Mouse (Mus musculus): ENCODE data around the gene Hvcn1.
"Not testable (repeated sequence)": the region's sequence is repeated elsewhere in the genome, so short reads cannot be mapped to it uniquely, and the experiment has no call there.

Gene Hvcn1

DNA sequence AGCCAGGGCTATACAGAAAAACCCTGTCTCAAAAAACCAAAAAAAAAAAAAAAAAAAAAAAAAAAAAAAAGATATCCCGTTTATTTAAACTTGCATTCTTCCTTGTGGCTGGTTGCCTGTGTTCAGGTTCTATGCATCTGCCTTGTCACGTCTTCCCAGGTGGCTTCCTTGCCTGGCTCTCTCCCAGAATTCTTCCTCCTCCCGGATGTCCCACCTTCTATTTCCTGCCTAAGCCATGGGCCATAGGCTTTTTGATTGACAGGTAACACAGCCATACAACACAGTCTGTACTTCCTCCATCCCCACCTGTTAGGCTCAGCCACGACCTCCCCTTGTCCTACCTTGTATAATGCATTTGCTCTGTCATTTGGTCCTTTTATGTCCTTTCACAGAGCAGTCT lies at the start of gene Hvcn1:
TSS of gene Hvcn1 (plus strand) at position 330 of the 400 bp plus-strand sequence.
- DNase-seq (ENCODE audit: low spot score in 2 of 2) = no peak

DNA sequence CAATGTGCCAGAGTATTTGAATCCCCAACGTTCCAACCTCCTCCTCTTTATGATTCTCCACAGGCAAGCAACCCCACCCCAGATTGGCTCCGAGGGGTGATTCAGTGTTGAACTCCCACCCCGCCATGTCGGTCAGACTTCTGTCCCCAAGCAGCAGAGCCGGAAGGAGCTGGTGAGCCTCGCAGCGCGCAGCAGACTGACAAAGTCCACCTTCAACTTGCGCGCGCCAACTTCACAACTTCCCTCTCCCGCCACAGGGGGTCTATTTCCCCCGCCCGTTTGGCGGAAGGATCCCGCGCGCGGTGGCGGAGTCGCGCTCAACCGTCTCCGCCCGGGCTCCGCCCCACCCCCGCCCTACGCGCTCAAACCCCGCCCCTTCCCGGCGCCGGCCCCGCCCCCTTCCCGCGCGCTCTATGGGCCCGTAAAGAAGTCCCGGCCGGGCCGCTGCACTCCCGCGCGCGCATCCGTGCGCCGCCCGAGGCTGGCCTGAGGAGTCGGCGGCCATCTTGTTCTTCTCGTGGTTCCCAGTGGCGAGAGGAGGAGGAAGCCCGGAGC lies 48.7 kb upstream of the Hvcn1 start, which contains the start of gene Ppp1cc:
TSS of gene Ppp1cc (plus strand) at position 452 of the 555 bp plus-strand sequence.
- DNase-seq (ENCODE audit: low spot score in 2 of 2) = peak; percentile 93 to 99

DNA sequence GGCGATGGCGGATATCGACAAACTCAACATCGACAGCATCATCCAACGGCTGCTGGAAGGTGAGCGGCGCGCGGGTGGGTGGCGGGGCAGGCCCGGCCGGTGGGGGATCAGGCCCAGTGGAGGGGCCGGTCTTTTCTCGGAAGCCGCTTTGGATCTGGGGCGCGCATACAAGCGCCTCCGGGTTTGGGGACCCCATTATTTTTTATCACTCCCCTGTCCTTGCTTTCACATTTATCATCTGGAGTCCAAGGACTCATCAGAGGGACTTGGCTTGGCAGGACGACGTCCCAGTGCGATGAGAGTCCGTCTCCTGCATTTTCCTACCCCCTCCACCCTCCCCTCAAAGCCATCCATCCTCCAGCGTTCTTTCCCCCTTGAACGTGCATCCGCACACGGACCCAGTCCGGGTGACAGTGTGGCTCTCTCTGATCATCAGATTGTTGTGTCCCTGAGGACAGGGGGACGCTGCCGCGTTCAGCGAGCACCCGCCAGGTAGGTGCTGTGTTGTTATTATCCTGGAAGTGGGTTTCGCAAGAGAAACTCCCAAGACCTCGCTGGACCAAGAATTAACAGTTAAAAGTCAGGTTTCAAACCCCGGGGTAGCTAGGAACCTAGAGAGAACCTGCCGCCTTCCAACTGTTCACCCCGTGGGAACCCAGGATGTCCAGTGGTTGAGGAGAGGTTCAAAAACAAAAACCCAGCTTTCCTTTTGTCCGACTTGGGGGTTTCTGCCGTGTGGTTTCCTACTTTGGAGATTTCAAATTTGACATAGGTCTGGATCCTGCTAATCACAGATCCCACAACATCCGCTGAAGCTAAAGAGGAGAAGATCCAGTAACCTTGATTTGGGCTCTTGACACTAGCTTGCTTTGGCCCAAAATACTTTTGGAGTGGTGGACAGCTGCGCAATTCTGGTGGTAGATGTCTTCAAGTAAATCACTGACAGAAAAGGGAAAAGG lies 47.8 kb upstream of the Hvcn1 start:
- DNase-seq (ENCODE audit: low spot score in 2 of 2) = peak; percentile 29 to 76

GRCm38 (mm10) chr5:122163194-122163593 lies 43.4 kb upstream of the Hvcn1 start:
- DNase-seq (ENCODE audit: low spot score in 2 of 2) = no peak

GRCm38 (mm10) chr5:122164011-122164410 lies 42.6 kb upstream of the Hvcn1 start:
- no peak for DNase-seq (ENCODE audit: low spot score in 2 of 2)

DNA sequence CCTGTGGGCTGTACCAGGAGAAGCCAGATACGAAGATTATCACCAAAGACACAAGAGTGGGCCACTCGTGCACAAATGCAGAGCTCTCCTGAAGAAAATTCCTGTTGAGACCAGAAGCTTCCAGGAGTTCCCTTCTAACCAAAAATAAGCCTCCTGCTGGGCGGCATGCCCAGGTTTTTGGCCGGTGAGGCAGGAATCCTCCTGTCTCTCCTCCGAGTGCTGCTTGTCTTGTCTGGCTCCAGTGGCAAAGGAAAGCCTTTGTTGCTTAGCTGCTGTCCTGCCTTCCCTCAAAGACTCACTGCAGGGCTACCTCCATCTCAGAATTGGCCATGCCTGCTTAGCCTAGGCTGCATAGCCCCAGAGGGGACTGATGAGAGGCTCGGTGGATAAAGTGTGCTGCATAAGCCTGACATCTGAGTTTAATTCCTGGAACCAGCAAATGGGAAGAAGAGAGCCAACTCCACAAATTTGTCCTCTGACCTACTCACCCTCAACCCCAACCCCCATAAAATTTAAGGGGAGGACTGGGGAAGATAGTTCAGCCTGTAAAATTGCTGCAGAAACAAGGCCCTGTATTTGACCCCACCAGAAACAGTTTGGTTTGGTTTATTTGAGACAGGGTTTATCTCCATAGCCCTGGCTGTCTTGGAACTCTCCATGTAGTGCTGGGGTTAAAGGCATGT lies 41.2 kb upstream of the Hvcn1 start:
- DNase-seq (ENCODE audit: low spot score in 2 of 2) = no peak

- no peak for DNase-seq (ENCODE audit: low spot score in 2 of 2)
Observed at GRCm38 (mm10) chr5:122166636-122167161, 39.9 kb upstream of the Hvcn1 start.

DNA sequence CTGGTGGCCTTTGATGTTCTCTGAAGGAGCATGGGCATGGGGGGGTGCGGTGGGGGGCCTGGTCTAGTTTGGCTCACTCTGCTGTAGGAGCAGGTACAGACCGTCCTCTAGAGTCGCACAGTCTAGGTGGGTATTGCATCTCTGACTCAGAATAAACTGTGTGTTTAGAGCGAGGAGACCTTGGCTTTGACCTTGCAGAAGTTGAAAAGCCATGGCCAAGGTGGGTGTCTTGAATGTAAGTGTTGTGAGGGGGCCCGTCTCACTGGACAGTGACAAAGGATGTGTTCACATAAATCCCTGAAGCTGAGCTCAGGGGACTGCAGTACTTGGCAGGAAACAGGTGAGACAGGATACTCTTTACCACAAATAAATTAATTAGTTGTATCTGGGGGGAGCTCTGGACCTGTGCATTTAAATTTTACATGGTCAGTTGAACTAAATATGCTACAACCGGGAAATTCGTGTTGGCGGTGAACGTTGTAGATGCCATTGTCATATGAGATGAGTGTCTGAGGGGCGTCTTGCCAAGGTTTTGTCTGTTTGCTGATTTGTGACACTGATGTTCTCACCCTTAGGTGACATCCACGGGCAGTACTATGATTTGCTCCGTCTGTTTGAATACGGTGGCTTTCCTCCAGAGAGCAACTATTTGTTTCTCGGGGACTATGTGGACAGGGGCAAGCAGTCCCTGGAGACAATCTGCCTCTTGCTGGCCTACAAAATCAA lies 38.1 kb upstream of the Hvcn1 start:
- DNase-seq (ENCODE audit: low spot score in 2 of 2) = no peak

DNA sequence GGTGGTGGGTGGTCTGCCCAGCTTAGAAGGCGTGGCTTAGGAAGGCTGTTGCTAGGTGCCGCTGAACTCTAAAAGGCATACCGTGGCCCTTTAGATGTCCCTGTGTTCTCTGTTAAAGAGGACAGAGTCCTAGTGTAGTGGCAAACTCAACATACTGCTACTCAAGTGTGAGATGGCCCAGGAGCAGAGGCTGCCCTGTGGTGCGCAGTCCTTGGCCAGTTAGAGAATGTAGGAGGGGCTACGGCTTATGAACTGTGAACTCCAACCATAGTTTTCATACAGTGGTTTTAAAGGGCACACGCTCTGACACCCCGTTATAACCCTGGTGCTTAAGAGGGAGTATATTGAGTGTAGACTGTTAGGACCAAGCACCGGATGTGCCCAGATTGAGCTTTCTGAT lies 35.5 kb upstream of the Hvcn1 start:
- DNase-seq (ENCODE audit: low spot score in 2 of 2) = no peak

DNA sequence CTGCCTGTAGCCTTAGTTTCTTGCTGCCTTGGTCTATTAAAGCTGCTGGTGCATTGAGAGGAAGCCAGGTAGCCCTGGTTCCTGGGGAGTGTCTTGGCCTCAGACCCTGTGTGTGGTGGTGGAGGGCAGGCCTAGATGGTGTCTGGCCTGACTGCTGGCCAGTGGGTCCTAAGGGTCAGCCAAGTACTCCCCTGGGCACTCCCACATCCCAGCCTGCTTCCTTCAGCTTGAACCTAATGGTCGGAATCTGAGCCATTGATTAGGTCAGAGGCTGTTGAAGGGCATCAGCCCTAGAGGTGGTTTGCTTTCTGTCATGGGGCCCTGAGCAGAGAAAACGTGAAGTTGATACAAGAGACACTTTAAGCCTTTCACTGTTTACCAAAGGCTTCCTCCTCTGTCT lies 31.2 kb upstream of the Hvcn1 start:
- no peak for DNase-seq (ENCODE audit: low spot score in 2 of 2)

GRCm38 (mm10) chr5:122175961-122176360 lies 30.6 kb upstream of the Hvcn1 start:
- no peak for DNase-seq (ENCODE audit: low spot score in 2 of 2)

DNA sequence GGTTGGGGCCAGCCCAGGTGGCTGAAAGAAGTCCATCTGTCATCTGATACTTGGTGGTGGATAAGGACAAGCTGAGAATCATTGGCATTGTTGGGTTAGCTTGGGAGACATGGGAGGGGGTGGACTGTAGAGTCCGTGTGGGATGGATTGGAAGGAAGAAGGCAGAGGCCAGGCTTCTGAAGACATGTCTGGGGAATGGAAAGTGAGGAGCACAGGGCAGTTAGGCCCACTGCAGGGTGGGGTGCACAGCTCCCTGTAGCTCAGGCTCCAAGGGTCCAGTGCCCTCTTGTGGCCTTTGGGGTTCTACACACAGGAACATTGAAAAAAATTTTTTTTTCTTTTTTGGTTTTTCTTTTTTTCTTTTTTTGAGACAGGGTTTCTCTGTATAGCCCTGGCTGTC lies 30.2 kb upstream of the Hvcn1 start:
- DNase-seq (ENCODE audit: low spot score in 2 of 2) = peak; percentile 59 to 78

- no peak for DNase-seq (ENCODE audit: low spot score in 2 of 2)
Observed at GRCm38 (mm10) chr5:122179665-122180064, 26.9 kb upstream of the Hvcn1 start.

DNA sequence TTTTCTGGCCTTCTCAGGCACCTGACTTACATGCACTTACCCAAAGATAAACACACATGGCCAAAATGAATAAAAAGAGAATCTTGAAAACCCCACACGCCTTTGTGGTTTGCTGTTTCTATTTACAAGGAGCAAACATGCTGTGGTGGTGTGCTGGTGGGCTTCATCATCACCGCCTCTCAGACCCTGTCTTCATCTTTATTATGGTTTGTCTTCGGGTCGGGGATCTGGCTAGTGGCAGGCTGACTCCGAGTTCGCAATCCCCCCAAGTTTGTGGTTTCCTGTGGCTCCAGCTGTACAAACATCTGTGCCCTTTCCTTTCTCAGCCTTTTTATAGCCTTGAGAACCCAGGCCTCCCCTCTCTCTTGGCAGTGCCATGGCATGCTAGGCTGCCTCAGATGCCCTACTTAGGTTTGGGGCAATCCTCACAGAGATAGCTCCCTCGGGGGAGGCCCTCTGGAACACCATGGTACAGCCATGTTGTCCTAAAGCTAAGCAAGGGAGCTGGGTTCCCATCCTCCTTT lies 22.3 kb upstream of the Hvcn1 start:
- no peak for DNase-seq (ENCODE audit: low spot score in 2 of 2)

DNA sequence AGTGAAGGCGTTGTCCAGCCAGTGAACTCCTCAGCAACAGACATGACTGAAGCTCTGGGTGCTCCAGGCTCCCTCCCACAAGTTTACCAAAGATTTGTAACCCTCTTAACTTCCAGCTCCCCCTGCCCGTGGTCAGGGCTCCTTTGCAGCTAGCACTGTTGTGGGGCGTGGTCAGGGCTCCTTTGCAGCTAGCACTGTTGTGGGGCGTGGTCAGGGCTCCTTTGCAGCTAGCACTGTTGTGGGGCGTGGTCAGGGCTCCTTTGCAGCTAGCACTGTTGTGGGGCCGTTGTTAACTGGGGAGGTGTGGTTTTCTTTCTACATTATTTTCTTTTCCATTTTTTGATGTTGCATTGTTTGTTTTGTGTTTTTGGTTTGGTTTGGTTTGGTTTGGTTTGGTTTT lies 21.7 kb upstream of the Hvcn1 start:
- not testable (repeated sequence) for DNase-seq (ENCODE audit: low spot score in 2 of 2)

DNA sequence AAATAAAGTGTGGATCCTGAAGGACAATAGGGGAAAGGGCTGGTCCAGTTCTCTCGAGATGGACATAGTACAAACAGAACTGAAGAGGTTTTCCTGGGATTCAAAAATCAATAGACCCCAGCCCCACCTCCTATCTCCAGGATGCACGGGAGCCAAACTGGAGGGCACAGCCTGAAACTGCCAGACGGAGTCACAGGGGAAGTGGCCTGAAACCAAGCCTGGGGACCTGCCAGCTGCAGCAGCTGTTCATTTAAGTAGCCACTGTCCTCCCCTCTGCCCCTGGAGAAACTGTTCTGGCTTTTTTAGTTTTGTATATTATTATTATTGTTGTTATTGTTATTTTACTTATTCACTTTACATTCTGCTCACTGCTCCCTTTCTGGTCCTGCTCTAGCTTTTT lies 17.5 kb upstream of the Hvcn1 start:
- DNase-seq (ENCODE audit: low spot score in 2 of 2) = no peak

GRCm38 (mm10) chr5:122190465-122190864 lies 16.1 kb upstream of the Hvcn1 start:
- no peak for DNase-seq (ENCODE audit: low spot score in 2 of 2)

GRCm38 (mm10) chr5:122191269-122192063 lies 15.1 kb upstream of the Hvcn1 start:
- no peak for DNase-seq (ENCODE audit: low spot score in 2 of 2)

- no peak for DNase-seq (ENCODE audit: low spot score in 2 of 2)
Observed at GRCm38 (mm10) chr5:122192347-122192746, 14.3 kb upstream of the Hvcn1 start.

DNA sequence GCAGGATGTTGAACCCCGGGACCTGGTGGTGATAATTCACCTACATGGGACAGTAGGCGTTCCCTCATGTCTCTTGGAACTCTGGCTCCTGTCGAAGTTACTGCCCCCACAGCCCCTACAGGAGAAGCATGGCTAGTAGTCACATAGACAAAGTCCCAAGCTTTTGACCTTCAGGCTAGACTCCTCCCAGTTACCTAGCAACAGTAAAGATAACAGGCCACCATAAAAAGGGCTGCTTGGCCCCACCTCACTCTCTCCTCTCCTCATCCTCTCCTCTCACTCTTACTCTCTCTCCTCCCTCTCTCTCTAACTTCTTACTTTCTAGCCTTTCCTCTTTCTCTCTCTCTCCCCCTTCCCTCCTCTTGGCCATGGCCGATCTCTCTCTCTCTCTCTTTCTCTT lies 5.7 kb upstream of the Hvcn1 start:
- no peak for DNase-seq (ENCODE audit: low spot score in 2 of 2)

DNA sequence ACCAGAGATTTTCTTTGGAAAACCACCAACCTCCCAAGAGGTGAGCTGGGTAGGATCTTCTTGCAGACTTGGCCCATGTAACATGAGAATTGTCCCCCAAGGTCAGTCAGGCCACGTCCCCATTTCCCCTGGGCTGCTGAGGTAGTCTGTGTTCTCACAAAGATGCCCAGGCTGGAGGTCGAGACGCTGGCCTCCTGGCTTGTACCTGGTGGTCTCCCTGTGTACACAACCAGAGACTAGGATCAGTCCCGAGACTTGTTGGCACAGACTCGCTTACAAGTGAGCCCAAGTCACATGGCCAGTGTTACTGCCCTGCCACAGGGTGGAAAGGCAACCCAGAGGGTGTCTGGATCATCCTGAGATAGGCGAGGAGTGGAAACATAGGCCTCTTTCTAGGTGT lies 4.7 kb upstream of the Hvcn1 start:
- DNase-seq (ENCODE audit: low spot score in 2 of 2) = no peak
